Mouse (Mus musculus) CD4-positive, CD25-positive, alpha-beta regulatory T cell, adult 9 weeks (primary cell): ENCODE results near the gene Slc41a3. TPM values are rescaled to one million over a fixed set of nuclear protein-coding genes. Genes with fewer than 3 reads are reported as not detected.

Source experiments
- polyA plus RNA-seq: library from polyadenylated mRNA; unstranded; fragments of 100-300 nt; shearing (Covaris generic); gene quantifications from one replicate; pipeline ENCODE4 v1.2.1, GENCODE M21; 2017

The Slc41a3 gene
- 14.3 TPM for polyA plus RNA-seq

DNA sequence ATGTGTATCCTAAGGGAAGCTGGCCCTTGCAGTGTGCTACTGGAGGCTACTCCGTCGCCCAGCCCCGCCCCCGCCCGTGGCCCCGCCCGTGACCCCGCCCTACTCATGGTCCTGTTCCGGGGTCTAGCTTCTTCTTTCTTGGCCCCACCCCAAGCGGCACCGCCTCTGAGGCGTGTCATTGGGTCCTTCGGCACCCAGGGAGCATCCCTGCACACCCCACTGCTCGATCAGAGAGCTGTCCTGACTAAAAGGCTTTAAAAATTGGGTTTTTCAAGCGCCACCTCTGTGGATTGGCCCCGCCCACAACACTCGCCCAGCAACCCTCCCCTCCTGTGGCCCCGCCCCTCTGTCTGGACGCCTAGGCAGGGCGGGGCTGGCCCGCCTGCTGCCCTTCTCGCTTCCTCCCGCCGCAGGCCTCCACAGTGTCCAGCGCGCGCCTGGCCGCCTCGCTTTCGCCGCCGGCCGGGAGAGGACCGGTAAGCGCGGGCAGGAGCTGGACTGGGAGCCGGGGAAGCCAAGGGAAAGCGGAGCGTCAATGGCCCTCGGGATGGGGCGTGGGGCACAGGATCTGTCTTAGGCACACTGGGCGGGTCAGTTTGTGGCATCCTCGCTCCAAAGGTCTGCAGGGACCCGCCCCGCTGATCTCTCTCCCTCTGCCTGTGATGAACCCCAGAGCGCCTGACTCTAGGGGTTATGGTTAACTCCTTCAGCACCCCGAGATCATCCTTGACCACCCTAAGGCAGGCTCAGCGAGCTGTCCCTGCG is at the start of gene Slc41a3:
Slc41a3 (plus strand) TSS at position 193 of the 765 bp plus-strand sequence.

Other genes starting within 250 kb of the Slc41a3 start
- 2.4 TPM for gene Zxdc, start 235.2 kb upstream of the Slc41a3 start, polyA plus RNA-seq
- not detected for gene Cfap100, start 175.9 kb upstream of the Slc41a3 start, polyA plus RNA-seq
- not detected for gene Klf15, start 142.1 kb upstream of the Slc41a3 start, polyA plus RNA-seq
- 2.4 TPM for gene Aldh1l1, start 118.3 kb upstream of the Slc41a3 start, polyA plus RNA-seq